Mouse (Mus musculus) erythroblast, adult 5-6 weeks (primary cell): Measurements from ENCODE around the gene Nptxr. TPM values are rescaled to one million over a fixed set of nuclear protein-coding genes. Genes with fewer than 3 reads are reported as not detected.
"Not testable (repeated sequence)": the region's sequence is repeated elsewhere in the genome, so short reads cannot be mapped to it uniquely, and the experiment has no call there.

Experiments
- ATAC-seq: replicated peaks from 2 replicates; pipeline ENCODE4 v1.8.0; 2016; ENCODE audit warnings: moderate number of reproducible peaks, mild to moderate bottlenecking, moderate TSS enrichment, inconsistent platforms; ENCODE audit not compliant: poor library complexity, low FRiP score, severe bottlenecking
- total RNA-seq, 2 experiments: library from RNA; stranded (forward) in 1 of 2; stranded (reverse) in 1 of 2; fragments of 150-400 nt in 1 of 2; fragments of 200-764, 138-1000 nt in 1 of 2; gene quantifications; 2 replicates each; pipeline versions ENCODE4 v1.2.3 to v1.2.4; 2015 to 2017; ENCODE audit warnings: low replicate concordance in 2 of 2

The Nptxr gene
- total RNA-seq, 2 experiments from 2014 or later: 0.17 to 0.19 TPM

DNA sequence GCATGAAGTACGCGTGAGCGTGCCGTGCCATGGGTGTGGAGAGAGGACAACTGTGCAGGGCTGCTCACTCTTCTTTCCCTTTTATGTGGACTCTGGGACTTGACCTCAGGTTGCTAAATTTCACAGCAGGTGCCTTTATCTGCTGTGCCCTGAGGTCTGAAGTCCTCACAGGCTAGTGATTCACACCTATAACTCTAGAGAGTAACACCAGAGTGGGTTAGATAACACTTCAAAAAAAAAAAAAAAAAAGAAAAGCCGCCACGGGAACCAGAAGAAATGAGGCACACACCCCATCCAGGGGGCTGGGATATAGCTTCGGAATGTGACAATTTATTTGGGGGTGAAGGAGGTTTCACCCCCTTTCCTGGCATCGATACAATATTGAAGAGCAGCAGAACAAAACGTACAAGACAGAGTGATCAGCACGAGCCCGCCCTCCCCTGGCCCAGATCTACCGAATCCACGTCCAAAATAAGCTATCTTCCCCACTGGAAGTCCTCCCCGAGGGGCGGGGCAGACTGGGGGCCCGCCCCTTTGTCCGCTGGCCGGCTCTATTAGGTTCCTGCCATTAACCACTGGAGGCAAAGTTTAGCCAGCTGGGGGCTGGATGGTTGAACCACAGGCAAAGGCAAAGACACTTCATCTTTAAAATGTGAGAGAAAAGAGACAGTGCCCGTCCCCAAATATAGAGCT lies 19.2 kb upstream of the Nptxr start:
- peak; percentile 66 for ATAC-seq

DNA sequence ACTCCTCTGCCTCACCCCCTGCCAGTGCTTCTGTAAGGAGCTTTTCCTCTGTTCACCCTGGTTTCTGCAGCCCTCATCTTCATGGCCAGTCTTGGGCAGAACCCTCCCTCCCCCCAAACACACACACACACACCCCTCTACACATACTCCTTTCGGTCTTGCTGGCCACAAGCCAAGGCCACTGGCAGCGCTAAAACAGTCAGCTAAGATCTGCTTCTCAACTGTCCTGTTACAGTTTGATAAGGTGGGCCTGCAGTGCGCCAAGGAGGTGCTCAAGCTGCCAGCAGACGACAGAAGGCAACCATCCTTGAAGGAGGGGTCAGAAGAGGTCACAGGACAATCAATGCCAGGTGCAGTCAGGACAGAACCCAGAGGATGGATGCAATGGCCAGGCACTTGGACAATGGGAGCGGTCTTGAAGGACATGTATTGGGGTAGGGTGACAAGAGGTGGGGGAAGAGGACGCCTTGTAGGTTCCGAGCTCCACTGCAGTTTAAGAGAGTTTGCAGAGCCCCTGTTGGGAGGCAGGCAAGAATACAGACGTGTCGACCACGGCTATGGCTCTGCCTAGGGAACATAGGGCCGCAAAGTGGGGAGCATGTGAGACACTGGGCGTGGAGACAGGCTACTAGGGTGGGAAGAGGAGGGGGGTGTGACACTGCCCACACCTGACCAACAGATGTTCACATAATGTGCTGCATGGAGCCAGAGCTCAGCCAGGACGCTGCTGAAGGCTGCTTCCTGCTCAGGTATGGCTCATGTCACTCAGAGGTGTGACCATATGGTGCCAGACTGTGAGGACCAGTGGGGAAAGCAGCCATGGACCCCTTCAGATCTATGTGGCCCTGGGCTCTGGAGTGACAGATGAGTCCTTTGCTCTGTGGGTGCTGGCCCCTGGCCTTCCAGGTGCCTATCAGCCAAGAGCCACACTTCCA lies 18.0 kb upstream of the Nptxr start:
- ATAC-seq: peak; percentile 81

GRCm38 (mm10) chr15:79818325-79818724 lies 13.8 kb upstream of the Nptxr start:
- no peak for ATAC-seq

- no peak for ATAC-seq
Measured at GRCm38 (mm10) chr15:79813666-79814258, 9.2 kb upstream of the Nptxr start.

DNA sequence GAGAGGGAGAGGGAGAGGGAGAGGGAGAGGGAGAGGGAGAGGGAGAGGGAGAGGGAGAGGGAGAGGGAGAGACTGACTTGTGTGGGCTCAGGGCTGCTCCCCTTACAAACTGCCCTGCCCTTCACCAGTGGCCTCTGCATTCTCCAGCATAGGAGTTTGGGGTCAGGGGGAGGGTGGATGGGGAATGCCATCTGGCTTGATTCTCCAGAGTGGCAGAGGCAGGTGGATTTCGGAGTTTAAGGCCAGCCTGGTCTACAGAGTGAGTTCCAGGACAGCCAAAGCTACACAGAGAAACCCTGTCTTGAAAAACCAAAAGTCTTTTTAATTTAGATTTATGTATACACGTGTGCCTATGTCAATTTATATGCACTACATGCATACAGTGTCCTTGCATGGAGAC lies 8.3 kb upstream of the Nptxr start:
- ATAC-seq: not testable (repeated sequence)

DNA sequence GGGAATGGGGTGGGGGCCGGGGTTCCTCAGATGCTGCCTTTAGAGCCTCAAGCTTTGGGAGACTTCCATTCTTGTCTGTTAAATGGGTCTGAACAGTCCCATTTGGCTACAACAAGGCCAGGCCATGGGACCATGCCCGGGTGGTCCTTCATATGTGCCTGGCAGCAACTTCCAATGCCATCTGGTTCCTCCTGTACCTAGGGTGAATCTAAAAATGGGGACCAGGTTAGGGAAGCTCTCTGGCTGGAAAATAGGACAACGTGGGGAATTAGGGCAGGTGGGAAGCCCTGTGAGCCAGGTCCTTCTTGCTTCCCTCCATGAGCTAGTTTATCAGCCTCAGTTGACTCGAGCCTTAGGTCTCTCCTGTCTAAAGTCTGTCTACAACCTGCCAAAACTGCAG lies 6.4 kb upstream of the Nptxr start:
- no peak for ATAC-seq

DNA sequence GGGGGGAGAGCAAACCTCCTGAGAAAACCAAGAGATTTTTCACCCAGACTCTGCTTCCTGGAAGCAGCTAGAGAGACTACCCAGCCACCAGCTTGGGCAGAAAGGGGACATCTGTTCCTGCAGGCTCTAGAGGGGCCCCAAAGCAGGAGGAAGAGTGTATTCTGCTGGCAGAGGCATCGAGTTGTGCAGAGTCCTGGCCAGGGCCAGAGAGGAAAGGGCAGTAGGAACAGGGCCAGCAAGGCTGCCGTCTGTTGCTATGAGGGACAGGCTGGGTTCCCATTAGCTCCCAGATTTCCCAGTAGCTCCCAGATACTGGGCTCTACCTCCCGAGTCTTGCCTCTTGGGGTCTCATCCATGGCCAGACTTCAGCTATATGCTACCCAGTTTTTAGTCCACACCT lies 5.5 kb upstream of the Nptxr start:
- ATAC-seq: no peak

GRCm38 (mm10) chr15:79808658-79809057 lies 4.1 kb upstream of the Nptxr start:
- no peak for ATAC-seq

GRCm38 (mm10) chr15:79808114-79808513 lies 3.5 kb upstream of the Nptxr start:
- ATAC-seq: peak; percentile 71

GRCm38 (mm10) chr15:79807050-79807449 lies 2.5 kb upstream of the Nptxr start:
- ATAC-seq: no peak

- ATAC-seq: no peak
Measured at GRCm38 (mm10) chr15:79805246-79805645, 680 bp upstream of the Nptxr start.

DNA sequence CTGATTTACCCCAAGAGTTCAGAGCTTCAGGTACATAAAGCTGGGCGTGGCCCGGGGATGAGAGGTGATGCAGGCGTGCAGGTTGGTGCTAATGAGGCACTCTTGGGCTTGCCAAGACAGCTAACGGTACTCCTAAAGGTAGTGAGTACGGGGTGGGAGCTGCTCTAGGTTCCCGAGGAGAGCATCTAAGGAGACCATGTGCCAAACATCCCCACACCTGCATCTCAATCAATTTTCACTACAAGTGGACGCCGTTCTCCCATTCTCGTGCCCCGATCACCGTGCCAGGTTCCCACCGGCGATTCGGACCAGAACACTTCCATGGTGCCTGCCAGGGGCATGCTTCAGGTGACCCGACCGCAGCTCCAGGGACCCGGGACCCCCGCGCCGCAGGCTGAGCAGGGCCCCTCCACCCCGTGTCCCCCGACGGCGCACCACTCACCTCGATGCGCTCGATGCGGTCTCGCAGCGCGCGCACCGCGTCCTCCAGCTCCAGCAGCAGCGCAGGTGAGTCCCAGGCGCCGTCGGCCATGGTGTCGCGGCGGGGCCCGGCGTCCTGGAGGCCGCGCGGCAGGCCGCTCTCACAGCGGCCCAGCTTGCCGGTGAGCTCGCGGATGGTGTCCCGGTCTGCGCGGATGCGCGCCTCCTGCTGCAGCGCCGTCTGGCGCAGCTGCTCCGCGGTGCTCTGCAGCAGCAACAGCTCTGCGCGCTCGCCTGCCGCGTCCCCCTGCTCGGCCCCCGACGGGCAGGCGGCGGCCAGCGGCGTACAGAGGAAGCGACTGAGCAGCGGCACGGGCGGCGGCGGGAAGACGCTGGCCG lies 824 bp downstream of the Nptxr start:
- ATAC-seq: no peak

- ATAC-seq: no peak
Measured at GRCm38 (mm10) chr15:79802304-79802703, 2.3 kb downstream of the Nptxr start.

GRCm38 (mm10) chr15:79801646-79802045 lies 2.9 kb downstream of the Nptxr start:
- no peak for ATAC-seq

GRCm38 (mm10) chr15:79800701-79801100 lies 3.9 kb downstream of the Nptxr start:
- no peak for ATAC-seq

DNA sequence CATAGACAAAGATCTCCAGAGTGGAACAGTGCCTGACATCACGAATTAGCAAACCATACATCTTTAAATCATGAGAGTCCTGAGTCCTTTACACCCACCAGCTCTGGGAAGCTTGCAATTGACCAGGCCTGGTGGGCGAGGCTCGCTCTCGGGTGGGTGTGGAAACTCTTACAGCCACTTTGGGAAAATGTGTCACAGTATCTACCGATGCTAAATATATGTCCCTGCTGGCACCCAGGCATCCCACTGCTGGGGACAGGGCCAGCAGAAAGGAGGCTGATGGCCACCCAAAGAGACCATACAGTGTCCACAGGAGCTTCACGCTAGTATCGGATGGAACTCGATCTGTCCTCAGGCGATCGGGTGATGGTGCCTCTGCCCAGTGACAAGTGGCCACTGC lies 6.0 kb downstream of the Nptxr start:
- no peak for ATAC-seq

DNA sequence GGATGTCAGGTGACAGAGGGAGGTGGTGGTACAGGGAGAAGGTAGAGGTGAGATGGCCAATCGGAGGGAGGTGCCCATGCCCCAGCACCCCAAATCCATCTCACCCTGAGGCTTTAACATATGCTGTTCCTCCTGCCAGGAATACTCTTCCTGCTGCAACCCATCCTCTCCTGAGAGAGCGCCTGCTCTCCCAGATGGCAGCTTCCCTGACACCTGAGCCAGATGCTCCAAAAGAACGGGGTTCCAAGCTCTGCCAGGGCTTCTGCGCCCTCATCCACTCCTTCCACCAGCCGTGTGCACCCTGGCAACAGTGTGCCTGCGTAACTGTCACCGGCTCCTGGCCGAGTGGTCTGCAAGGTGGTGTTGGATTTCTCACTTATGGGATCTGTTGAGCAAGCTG lies 6.9 kb downstream of the Nptxr start:
- ATAC-seq: no peak

DNA sequence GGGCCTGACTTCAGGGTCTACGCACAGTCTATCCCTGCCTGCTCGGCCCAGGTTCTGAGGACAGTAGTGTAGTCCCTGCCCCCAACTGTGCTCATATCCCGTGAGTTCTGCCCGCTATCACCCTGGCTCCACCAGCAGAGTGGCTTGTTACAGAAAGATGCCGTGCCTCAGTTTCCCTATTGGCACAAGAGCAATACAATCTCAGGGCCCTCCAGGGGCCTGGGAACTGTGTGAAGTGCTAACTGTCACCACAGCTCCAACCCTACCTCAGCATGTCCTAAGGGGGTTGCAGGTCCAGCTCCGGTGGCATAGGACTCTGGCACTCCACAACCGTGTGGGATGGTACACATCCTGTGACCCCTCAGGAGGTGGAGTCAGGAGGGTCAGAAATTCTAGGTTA lies 7.5 kb downstream of the Nptxr start:
- ATAC-seq: no peak

DNA sequence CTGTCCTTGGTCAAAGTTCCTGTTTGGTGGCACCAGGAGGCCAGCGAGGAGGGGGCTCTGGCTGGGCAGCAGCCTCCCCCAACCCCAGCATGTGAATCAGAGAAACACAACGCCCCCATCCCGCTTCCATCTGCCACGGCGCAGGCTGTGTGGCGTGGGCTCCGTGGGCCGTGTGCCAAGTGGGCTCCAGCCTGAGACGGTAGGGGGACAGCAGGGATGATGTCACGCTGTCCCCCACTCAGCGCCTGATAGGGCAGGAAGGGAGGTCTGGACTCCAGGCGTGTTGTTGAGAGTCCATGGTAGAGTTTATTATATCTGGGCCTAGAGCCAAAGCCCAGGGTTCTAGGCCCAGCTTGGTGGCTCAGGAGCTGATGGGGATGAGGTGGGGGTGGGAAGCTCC lies 8.3 kb downstream of the Nptxr start:
- no peak for ATAC-seq

- no peak for ATAC-seq
Measured at GRCm38 (mm10) chr15:79794173-79794572, 10.4 kb downstream of the Nptxr start.
